Mouse (Mus musculus) spleen, adult 12 weeks (tissue): Measurements from ENCODE around the gene Agtpbp1.
"Not testable (repeated sequence)": the region's sequence is repeated elsewhere in the genome, so short reads cannot be mapped to it uniquely, and the experiment has no call there.

ENCODE experiments used
- DNase-seq: peaks from one replicate; pipeline ENCODE4 v3.0.0; 2022; ENCODE audit warnings: low spot score

Gene Agtpbp1

DNA sequence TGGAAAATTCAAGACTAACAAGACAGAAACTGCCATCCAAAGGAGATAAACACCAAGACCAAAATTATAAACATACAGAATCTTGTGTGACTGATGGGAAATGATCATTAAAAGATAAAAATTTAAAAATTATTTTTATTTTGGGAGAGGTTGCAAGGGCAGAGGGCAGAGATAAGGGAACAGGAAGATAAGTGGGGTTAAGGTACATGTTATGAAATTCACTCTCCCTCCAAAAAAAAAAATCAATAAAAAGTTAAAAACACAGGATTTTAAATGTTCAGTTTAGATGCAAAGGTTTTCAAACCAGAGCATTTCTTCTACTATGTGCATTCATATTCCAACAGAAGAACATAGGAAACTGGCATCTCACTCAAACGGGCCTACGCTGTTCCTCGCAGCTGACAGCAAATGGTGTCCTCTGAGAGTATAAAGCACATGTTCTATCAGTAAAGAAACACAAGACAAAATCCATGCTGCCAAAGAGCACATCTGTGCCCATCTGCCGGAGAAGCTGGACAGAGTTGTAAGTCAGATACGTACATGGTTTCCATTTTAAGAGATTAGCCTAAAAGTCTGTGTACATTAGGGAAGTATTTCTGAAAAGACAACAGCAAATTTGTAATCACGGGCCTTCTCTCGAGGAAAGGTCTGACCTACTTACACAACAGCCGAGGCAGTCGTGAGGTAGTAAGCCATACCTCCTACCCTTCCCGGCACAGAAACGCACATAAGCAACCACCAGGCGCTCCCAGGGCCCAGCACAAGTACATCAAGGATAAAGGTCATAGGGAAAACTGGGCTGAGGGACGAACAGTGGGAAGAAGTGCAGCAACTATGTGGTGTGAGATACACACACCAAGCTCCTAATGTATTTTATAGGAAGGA, 104.2 kb downstream of the Agtpbp1 start:
- no peak for DNase-seq

DNA sequence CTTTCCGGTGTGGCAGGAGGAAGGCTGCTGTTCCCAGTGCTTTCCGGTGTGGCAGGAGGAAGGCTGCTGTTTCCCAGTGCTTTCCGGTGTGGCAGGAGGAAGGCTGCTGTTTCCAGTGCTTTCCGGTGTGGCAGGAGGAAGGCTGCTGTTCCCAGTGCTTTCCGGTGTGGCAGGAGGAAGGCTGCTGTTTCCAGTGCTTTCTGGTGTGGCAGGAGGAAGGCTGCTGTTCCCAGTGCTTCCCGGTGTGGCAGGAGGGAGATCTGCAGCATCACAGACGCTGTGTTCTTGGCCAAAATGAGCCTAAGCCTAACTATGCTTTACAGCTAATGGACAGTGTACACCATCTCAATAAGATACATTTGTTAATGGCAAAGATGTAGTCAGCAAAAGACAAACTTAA, 107.1 kb downstream of the Agtpbp1 start:
- DNase-seq: not testable (repeated sequence)

DNA sequence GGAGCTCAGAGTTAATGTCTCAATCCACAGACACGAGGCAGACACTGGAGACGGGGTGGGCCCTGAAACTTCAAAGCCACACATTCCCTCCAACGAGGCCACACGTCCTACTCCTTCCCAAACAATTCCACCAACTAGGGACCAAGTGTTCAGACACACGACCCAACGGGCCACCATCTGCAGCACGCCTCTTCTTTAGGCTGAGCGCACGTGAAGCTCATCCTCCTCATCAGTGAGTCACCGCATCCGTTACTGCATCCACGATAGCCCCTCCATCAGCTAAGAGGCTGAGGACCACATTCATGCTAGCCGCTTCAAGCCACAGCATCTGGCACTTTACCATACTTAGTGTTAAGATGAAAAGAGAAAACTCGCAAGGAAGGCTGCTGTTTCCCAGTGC, 107.6 kb downstream of the Agtpbp1 start:
- no peak for DNase-seq

DNA sequence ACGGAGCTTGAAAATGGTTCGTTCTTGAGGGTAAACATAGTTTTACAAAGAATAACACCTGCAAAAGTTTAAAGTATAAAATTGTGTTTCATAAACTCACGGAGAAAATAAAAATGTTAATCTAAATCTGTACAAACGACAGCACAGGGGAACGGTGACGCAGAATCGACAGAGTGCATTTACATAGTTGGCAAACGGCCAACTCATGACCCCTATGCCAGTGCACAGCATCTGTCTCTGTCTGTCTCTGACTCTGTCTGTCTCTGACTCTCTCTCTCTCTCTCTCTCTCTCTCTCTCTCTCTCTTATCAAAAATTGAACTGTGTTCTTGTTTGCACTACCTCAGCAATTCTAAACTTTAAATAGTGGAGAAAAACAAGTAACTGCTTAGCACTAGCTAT, 110.1 kb downstream of the Agtpbp1 start:
- no peak for DNase-seq

DNA sequence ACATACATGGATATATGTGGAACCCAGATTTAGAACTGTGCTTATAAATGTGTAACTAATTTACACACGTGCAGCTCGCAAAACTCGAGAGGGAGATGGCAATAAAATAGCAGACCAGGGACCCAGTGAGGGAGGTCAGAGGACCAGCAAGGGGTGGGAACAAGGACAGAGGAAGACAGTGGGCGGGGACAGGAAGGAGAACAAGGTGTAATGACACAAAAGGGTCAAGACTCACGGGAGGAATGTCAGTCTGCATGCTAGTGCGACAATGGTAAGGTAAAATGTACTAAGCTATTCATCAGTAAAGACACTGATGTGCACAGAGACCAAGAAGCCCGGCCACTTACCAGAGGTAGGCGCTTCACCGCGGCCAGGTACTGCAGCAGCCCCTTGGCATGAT, 111.7 kb downstream of the Agtpbp1 start:
- no peak for DNase-seq

DNA sequence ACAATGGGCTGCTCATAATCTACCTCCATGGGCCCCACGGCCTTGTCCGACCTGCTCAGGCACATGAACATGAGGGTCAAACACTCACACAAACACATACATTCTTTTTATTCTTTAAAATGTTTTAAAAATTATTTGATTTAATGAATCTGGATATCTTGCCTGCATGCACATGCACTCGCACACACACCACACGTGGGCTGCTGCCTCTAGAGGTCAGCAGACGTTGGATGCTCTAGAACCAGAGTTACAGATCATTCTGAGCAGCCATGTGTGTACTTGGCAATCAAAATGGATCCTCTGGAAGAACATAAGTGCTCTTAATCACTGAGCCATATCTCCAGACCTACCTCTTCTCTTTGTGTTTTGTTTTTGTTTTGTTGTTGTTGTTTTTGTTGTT, 112.8 kb downstream of the Agtpbp1 start:
- DNase-seq: no peak

DNA sequence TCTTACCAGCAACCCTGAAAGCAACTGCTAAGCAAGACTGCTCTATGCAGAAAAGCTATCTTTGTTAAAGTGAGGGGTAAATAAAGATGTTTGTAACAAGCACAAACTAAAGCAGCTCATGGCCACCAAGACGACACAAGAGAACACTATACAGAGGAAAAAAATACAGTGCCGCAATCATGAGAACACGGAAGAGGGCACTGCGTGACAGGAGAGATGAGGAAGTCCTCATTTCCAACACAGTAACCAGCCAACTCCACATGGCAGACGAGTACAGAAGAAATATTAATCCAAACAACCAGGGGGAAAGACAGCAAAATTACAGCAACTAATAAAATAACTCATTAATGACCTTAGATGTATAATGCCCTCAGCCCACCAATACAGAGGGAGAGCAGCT, 115.3 kb downstream of the Agtpbp1 start:
- DNase-seq: no peak

DNA sequence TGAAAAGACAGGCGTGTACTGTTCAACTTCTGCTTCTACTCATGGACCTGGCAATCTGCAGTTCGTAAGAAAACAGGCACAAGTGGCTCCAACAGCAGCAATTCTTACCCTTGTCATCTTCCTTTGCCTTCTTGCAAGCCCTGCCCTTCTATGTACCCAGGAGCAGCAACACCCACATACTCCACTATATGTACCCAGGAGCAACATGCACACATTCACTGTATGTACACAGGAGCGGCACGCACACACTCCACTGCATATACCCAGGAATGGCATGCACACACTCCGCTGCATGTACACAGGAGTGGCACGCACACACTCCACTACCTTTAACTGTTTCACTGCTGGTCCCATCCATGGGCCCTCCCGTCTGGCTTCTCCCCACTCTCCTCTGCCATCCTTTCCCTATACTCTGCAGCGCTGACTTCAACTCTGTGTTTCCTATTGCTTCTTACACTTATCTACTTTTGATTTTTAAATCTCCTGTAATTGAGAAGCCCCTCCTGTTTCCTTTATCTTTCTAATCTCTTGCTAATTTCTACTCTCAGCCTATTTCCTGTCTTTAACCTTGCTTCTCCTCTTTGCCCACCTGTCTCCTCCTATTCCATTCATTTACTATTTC, 116.7 kb downstream of the Agtpbp1 start:
- DNase-seq: no peak

DNA sequence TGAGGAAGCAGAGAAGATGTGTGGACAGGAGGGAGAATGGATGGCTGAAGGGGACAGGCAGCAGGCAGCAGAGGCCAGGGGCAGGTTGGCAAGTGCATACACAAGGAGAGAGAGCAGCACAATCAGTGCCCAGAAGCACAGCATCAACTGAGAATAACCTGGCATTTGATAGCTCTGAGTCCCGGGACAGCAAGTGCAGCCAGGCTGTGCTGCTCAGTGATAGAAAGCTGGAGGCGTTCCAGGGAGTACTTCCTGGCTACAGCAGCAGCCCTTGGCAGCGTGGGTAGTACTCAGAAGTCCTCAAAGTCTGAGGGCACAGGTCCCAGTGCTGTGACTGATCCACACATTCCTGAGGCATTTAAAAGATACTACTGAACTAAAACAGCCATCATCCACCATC, 117.4 kb downstream of the Agtpbp1 start:
- no peak for DNase-seq

DNA sequence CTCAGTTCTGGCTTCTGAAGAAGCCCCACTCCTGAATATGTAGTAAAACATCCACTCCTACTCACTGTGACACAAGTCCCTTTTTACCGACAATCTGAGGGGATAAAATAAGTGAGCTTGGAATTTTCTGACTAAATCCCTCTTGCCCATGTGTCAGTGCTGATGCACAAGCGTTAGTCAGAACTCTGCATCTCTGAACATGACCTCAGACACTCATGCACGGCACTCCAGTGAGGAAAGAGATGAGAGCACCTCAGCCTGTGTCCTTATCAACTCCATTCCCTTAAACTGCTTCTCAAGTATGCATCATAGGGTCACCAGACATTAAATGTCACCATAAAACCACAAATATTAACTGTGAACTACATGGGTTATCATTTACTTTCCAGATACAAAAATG, 124.1 kb downstream of the Agtpbp1 start:
- DNase-seq: no peak

DNA sequence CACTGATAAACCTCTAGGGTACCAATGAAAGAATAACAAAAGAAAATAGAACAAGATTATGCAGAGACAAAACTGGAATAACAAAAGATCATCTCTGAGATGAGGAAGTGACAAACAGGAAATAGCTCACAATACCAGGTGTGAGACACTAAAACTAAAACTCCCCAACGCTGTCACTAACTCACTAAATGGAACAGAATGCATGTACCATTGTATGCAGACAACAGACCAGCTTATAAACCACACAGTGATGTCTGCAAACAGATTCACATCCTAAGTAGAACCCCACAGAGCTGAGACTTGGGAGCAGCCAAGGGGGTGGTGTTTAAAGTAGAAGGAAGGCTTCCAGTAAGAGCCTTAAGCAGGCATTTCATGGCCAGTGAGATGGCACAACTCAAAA, 128.8 kb downstream of the Agtpbp1 start:
- DNase-seq: no peak

DNA sequence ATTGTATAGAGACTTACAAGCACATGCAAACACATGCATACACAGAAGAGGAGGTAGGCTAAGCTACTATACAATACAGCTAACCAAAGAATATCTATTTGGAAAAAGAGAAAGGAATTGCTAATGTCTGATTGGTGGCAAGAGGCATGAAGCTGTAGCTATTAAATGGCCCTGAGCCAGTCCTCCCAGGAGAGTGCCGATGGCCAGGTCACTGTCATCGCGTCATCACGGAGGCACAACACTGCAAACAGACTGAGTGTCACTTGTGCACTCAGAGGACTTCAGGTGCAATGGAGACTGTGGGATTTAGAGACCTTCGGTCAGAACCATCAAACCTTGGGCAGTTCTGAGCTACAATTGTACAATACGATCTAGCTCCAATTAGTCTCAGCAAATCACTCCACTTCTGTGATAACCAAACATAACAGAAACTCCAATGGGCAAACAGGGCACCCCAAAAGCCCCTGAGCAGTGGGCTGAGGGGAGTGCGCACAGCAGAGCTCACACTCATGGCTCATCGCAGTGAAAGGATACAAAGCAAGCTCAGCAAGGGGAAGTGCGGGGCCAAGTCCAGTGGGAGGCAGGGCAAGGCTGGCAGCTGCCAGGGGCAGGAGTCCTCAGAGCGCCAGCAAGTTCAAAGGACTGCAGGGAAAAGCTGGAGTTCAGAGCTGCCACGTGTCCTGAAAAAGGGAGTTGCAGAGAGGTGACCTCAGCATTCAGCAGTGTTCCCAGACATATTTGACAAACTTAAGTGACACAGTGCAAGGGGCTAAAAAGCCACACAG, 130.8 kb downstream of the Agtpbp1 start:
- no peak for DNase-seq

DNA sequence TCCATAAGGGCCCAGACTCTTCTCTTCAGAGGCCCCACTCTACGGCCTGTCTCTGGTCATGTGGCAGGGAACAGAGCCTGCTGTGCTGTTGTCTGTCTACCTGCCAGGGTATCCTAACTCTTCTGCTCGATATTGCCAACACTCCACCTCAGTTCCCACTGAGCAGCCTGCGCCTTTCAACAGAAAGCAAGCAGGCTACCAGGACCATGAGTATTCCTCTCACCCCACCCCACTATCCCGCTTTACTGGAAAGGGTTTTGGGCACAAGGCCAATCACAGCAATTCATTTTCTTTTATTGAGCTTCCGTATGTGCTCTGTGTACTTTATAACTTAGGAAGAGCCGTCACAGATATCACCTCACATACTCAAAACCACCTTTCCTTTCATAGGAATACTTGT, 131.4 kb downstream of the Agtpbp1 start:
- no peak for DNase-seq

DNA sequence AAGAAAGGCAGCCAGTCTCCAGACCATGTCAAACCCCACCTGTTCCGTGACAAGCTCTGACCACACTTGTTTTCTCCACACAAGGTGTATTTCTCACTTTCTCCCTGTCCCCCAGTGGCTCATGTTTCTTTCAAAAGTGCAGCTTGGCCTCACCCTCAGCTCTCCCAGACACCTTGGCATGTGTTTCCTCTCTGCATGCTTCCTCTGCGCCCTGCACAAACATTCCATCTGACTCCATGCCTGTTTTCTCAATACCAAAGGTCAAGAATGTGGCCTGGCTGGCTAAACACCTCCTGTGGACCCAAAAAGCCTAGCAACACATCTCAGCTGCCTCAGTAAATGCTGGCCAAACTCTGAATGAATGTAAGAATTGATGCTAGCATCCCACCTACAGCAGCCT, 132.0 kb downstream of the Agtpbp1 start:
- no peak for DNase-seq

DNA sequence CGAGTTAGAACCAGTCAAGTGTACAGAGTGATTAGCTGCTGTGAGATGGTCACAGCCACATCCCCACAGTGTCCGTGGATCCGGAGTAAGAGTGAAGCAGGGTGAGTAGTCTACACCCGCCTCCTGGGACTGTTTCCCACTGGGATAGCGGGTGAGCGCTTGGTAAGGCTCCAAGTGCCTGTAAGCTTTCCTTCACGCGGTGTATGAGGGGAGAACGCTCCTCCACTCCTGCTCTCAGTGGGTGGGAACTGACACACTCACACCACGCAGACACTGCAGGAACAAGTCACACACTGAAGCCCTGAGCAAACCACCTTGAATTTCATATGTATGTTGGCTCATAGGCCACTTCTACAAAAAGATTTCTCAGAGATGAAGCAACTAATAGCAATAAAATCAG, 134.2 kb downstream of the Agtpbp1 start:
- no peak for DNase-seq

DNA sequence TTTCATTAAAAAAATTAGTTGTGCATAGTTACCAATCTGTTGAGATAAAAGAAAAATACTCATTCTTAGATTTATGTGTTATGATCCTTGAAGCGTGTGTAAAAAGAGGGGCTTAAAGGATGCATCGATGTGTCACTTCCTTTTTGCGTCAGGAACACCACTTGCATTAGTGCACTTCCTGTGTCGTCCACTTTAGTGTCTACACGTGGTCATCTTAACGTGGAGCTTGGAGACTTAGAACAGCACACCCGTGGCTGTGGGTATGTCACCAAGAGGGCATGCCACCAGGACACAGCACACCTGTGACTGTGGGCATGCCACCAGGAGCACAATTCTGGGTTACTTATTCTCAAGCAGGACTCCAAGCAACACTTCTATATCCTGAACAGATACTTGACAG, 137.9 kb downstream of the Agtpbp1 start:
- no peak for DNase-seq

DNA sequence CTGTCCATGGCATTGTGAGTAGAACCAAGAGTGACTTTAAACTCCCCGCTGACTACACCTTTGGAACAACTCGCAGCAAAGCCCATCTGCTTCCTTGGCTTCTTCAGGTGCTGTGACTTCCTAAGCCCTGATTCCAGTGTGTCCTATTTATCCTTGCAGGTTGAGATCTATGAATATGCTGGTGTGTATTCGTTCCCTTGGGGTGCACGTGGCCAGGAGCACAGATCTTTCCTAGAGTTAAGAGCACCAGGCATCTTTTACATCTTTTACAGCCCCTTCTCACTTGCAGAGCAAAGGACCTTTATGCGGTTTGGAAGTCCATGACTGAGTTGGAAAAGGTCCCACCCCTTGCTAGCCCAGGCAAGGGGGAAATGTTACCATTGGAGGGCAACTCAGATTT, 139.8 kb downstream of the Agtpbp1 start:
- no peak for DNase-seq

DNA sequence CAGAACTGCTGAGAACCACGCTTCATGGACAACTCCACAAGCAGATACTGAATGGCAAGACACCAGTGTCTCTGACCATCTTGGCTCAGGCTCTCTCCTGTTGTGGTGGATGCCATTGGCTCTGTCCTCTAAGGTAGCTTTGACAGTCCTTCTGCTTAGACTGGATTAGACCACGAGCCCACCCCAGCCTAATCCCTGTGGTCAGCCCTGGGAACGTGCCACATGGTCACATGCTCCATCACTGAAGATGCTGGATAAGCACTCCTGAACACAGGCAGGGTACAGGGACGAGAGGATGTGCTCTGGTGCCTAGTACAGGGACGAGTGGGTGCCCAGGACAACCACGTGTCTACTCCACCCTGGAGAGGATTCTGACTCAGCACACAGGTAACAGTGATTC, 140.7 kb downstream of the Agtpbp1 start:
- DNase-seq: no peak

DNA sequence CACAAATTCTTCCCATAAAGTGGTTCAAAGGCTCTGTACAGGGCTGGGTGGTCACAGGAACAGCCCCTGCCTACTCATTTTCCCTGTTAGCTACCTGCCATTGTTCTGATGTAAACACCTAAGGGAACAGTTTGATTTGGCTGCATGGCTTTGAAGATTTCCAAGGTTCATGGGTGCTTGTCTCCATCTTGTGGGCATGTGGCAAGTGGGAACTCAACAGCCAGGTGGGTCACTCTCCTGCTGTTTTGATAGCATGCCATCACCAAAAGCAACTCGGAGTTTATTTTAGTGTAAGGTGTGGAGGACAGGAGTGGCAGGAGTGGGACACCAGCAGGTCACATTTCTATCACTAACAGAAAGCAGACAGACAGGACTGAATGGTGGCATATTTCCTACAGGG, 145.3 kb downstream of the Agtpbp1 start:
- no peak for DNase-seq

DNA sequence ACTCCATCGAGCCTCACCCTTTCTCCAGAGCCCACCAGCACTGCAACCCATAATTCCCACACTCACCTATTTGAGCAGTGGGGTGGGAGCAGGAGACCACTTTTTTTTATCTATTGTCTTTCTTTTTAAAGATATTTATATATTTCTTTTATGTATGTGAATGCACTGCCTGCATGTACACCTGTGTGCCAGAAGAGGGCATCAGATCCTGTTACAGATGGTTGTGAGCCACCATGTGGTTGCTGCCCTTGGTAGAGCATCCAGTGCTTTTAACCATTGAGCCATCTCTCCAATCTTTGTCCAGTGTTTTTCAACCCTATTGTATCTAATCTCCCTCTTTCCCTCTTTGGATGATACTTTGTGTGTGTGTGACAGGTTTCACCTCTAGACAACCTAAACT, 150.5 kb downstream of the Agtpbp1 start:
- DNase-seq: no peak

DNA sequence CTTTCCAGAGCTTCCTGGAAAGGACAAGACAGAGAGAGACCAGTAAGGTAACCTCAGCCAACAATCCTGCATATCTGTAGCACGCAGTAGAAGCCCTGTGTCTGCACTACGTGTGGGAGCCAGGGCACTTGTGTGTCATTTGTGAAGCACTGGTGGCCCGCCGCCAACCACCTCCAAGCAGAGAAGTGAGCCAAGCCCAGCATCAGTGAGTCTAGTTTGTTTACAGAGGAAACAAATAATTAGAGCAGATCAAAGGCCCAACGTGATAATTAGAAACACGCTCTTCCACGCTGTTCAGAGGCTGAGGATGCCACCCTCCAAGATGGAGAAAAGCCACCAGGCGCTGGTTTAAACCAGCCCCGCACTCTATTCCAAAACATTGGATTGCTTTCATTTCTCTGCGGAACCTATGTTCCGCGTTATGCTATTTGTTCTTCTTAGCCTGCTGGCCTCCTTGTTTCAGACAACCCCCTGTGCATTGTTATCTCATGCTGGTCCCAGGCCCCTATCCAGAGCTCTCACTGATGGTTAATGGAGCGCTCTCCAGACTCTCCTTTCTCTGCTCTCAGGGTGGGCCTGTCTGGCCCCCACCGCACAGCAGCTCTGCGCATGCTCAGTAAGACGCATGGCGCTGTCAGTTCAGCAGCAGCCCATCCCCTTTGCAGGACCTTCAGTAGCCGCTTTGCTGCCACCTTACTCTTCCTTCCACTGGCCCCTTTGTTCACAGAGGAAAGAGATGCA, 153.7 kb downstream of the Agtpbp1 start:
- no peak for DNase-seq

DNA sequence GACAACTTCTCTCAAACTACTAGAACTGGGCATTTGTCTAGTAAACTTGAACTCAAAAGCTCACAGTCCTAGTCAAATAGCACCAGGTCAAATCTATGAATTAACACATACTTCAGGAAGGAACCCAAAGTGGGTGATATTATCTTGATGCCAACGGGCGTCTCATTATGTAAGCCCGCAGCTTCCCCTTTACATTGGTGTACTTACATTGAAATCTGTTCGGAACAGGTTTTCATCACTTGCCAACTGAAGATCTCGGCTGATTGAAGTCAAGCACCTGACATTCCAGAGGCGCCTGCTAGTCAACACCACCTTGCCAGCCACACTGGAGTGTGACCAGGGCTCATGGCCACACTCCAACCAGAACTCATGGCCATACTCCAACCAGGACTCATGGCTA, 155.7 kb downstream of the Agtpbp1 start:
- no peak for DNase-seq
